Mouse (Mus musculus): ENCODE measurements around the gene Sema3e. TPM values are rescaled to one million over a fixed set of nuclear protein-coding genes. Genes with fewer than 3 reads are reported as not detected.
A peak's percentile ranks its signal among the peaks of the same experiment; 100 is the strongest.

Gene Sema3e
- under 1 TPM; 0.51 to 0.62 TPM for total RNA-seq (2021)
- long read RNA-seq, experiment 1: 0 reads
- long read RNA-seq, experiment 2, full-length matches to known transcripts: 5 of 5 reads
- long read RNA-seq, experiment 2, partial matches to known transcripts: 0 of 5 reads
- long read RNA-seq, experiment 2, other reads (novel, unspliced or antisense): 0 of 5 reads

- DNase-seq (ENCODE audit: low spot score in 2 of 2): peak in 1 of 2 experiments; percentile 4
Observed at GRCm38 (mm10) chr5:14025205-14026124, at the start of gene Sema3e. TSS of gene Sema3e (plus strand) at chr5:14025276.

- no peak for DNase-seq (ENCODE audit: low spot score in 2 of 2)
Observed at GRCm38 (mm10) chr5:13977576-13977975, 47.5 kb upstream of the Sema3e start.

GRCm38 (mm10) chr5:13979156-13979555 lies 45.9 kb upstream of the Sema3e start:
- DNase-seq (ENCODE audit: low spot score in 2 of 2): no peak

- DNase-seq (ENCODE audit: low spot score in 2 of 2): no peak
Observed at GRCm38 (mm10) chr5:13982417-13983054, 42.5 kb upstream of the Sema3e start.

- no peak for DNase-seq (ENCODE audit: low spot score in 2 of 2)
Observed at GRCm38 (mm10) chr5:13983608-13984007, 41.5 kb upstream of the Sema3e start.

- DNase-seq (ENCODE audit: low spot score in 2 of 2): no peak
Observed at GRCm38 (mm10) chr5:13985669-13986068, 39.4 kb upstream of the Sema3e start.

GRCm38 (mm10) chr5:13987123-13987522 lies 38.0 kb upstream of the Sema3e start:
- DNase-seq (ENCODE audit: low spot score in 2 of 2): no peak

- DNase-seq (ENCODE audit: low spot score in 2 of 2): no peak
Observed at GRCm38 (mm10) chr5:13988023-13988422, 37.1 kb upstream of the Sema3e start.

- DNase-seq (ENCODE audit: low spot score in 2 of 2): no peak
Observed at GRCm38 (mm10) chr5:13992734-13993396, 32.2 kb upstream of the Sema3e start.

- no peak for DNase-seq (ENCODE audit: low spot score in 2 of 2)
Observed at GRCm38 (mm10) chr5:14028341-14028740, 3.3 kb downstream of the Sema3e start.

- DNase-seq (ENCODE audit: low spot score in 2 of 2): no peak
Observed at GRCm38 (mm10) chr5:14030796-14031195, 5.7 kb downstream of the Sema3e start.

- no peak for DNase-seq (ENCODE audit: low spot score in 2 of 2)
Observed at GRCm38 (mm10) chr5:14032056-14032455, 7.0 kb downstream of the Sema3e start.

GRCm38 (mm10) chr5:14033302-14033701 lies 8.2 kb downstream of the Sema3e start:
- no peak for DNase-seq (ENCODE audit: low spot score in 2 of 2)

- DNase-seq (ENCODE audit: low spot score in 2 of 2): no peak
Observed at GRCm38 (mm10) chr5:14038813-14039496, 13.9 kb downstream of the Sema3e start.

GRCm38 (mm10) chr5:14040208-14040607 lies 15.1 kb downstream of the Sema3e start:
- DNase-seq (ENCODE audit: low spot score in 2 of 2): no peak

- DNase-seq (ENCODE audit: low spot score in 2 of 2): no peak
Observed at GRCm38 (mm10) chr5:14043116-14043515, 18.0 kb downstream of the Sema3e start.

GRCm38 (mm10) chr5:14043983-14044382 lies 18.9 kb downstream of the Sema3e start:
- no peak for DNase-seq (ENCODE audit: low spot score in 2 of 2)

GRCm38 (mm10) chr5:14048660-14049059 lies 23.6 kb downstream of the Sema3e start:
- no peak for DNase-seq (ENCODE audit: low spot score in 2 of 2)

GRCm38 (mm10) chr5:14054472-14054871 lies 29.4 kb downstream of the Sema3e start:
- DNase-seq (ENCODE audit: low spot score in 2 of 2): no peak

- DNase-seq (ENCODE audit: low spot score in 2 of 2): no peak
Observed at GRCm38 (mm10) chr5:14059895-14060553, 34.9 kb downstream of the Sema3e start.
